Mouse (Mus musculus): Measurements from ENCODE around the gene Kdm6b. TPM values are rescaled to one million over a fixed set of nuclear protein-coding genes. Genes with fewer than 3 reads are reported as not detected.

Kdm6b gene
- 48.4 and 52.8 TPM in 2 replicates for polyA plus RNA-seq (2015; fragmentation: Nextera tagmentation; extraction: Ambion mirVana)

DNA sequence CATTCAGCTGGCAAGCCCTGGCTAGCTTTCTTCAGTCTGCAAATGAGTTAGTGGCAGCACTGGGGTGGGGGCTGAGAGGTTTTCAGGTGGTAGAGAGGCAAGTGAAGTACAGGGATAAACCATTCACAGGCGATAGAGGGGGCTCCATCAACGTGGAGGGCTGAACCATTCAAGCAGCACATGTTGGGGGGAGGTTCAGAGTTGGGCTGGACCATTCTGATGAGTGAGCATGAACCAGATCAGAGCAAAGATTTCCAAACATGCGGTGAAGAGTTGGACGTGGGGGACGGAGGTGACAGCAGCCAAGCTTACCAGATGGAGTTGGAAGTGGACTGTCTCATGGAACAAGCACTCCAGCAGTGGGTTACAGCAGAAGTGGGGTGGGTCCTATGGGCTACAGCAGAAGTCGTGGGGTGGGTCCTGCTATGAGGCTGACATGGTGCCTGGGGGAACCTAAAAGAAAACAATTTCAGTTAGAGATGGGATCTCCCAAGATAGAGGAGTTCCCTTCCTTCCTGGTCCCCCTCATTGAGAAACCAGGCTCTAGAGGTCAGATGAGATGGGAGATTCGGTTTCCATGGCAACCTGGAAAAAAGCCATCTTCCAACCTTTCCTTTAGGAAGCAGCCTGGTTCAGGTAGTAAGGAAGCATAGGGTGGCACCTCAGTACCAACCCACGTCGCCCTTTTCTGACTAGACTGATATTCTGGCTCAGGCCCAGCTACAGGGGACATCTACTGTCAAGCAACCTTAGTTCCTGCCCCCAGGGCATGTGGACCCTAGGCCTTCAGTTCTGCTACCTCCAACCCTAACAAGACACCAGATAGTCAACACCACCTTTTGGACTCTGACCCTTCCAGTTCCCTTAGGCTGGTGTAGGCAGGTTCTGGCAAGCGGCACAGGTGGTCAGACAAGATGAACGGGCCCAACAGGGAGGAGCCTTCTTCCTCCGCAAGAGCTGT, at the start of gene Kdm6b:
Gene Kdm6b (minus strand): TSS at position 455 of the 961 bp plus-strand sequence.
- peaks cover 61% of the 10 kb centered on the region for H3K4me1 ChIP-seq (replicated peaks; ENCODE audit: control insufficient read depth, insufficient read depth, low read length)
- 26% methylated on average over 12 of the region's 12 CpGs for WGBS
- peak within 1 kb of the TSS; percentile 97 for H3K9ac ChIP-seq (replicated peaks; ENCODE audit: low read depth, low read length)
- H3K9me3 ChIP-seq (ENCODE audit: control insufficient read depth, low read length), result no peaks in the 10 kb centered on the region
- no peak for ATAC-seq
- H3K4me3 ChIP-seq (replicated peaks; ENCODE audit: low read length), result peak within 1 kb of the TSS; percentile 75
- peak within 1 kb of the TSS; percentile 99 for H3K27ac ChIP-seq (ENCODE audit: low read length)
- no peaks in the 10 kb centered on the region for H3K36me3 ChIP-seq (ENCODE audit: control insufficient read depth, insufficient read depth)
- H3K4me2 ChIP-seq (ENCODE audit: low read length), result peak within 1 kb of the TSS; percentile 96
- no peaks in the 10 kb centered on the region for H3K27me3 ChIP-seq (replicated peaks; ENCODE audit: control insufficient read depth, insufficient read depth, low read length)

DNA sequence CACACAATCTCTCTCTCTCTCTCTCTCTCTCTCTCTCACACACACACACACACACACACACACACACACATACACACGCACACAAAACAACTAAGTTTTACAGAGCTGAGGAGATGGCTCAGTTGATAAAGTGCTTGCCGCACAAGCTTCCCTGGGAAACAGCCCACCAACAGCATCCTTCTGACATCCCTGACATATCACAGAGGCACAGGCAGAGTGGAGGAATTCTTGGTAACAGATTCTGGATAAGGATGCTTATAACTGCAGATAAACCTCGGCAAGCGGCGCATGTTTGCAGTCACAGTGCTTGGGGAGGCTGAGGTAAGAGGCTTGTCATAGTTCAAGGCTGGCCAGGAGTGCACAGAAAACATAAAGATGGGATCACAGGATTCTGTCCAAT, 48.1 kb upstream of the Kdm6b start:
- H3K27me3 ChIP-seq (replicated peaks; ENCODE audit: control insufficient read depth, insufficient read depth, low read length), result no peaks in the 10 kb centered on the region
- no peak overlapping the region for H3K27ac ChIP-seq (ENCODE audit: low read length)
- no peaks in the 10 kb centered on the region for H3K36me3 ChIP-seq (ENCODE audit: control insufficient read depth, insufficient read depth)
- no peak overlapping the region for H3K9ac ChIP-seq (replicated peaks; ENCODE audit: low read depth, low read length)
- no peak overlapping the region for H3K4me3 ChIP-seq (replicated peaks; ENCODE audit: low read length)
- no peak overlapping the region for H3K4me2 ChIP-seq (ENCODE audit: low read length)
- H3K4me1 ChIP-seq (replicated peaks; ENCODE audit: control insufficient read depth, insufficient read depth, low read length), result no peaks in the 10 kb centered on the region
- H3K9me3 ChIP-seq (ENCODE audit: control insufficient read depth, low read length), result no peaks in the 10 kb centered on the region
- ATAC-seq, result no peak
- WGBS, result 81% methylated on average over 5 of the region's 5 CpGs

DNA sequence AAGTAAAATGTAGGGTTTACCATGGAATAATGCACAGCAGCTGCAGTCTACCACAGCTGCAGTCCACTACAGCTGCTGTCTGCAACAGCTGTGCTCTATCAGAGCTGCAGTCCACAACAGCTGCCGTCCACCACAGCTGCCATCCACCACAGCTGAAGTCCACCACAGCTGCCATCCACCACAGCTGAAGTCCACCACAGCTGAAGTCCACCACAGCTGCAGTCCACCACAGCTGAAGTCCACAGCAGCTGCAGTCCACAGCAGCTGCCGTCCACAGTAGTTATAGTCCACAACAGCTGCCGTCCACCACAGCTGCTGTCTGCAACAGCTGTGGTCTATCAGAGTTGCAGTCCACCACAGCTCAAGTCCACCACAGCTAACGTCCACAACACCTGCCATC, 46.4 kb upstream of the Kdm6b start:
- no peak overlapping the region for H3K4me3 ChIP-seq (replicated peaks; ENCODE audit: low read length)
- no peak overlapping the region for H3K4me2 ChIP-seq (ENCODE audit: low read length)
- H3K9ac ChIP-seq (replicated peaks; ENCODE audit: low read depth, low read length), result no peak overlapping the region
- no peaks in the 10 kb centered on the region for H3K36me3 ChIP-seq (ENCODE audit: control insufficient read depth, insufficient read depth)
- WGBS, result 81% methylated on average over 4 of the region's 4 CpGs
- H3K27me3 ChIP-seq (replicated peaks; ENCODE audit: control insufficient read depth, insufficient read depth, low read length), result no peaks in the 10 kb centered on the region
- no peak overlapping the region for H3K27ac ChIP-seq (ENCODE audit: low read length)
- H3K9me3 ChIP-seq (ENCODE audit: control insufficient read depth, low read length), result no peaks in the 10 kb centered on the region
- H3K4me1 ChIP-seq (replicated peaks; ENCODE audit: control insufficient read depth, insufficient read depth, low read length), result no peaks in the 10 kb centered on the region
- no peak for ATAC-seq

DNA sequence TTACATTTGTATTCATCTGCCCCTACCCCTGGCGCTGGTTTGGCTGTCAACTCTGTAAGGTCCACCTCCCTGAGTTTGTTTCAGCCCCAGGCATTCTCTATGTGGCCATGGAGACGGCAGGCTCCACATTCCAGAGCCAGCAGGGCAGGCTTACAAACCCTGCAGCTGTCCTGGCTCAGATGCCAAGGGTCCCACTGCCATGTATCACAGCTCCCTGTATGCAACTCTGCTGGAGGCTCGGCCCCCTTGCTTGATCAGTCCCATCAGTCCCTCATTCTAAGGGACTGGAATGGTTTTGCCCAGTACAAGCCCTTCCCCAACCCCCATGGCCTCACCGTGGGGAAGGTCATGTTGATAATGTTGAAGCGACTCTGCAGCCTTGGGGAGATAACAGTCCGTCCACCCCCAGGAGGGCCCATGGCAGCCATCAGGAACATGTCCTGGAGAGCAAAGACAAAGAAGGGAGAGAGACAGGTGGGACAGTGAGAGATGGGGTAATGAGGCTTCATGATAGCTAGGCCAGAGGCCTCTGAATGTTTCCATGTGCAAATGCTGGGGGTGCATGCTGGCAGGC, 43.6 kb upstream of the Kdm6b start:
- peak; percentile 73; the same call in 1 of the 2 replicates for ATAC-seq
- no peak overlapping the region for H3K27ac ChIP-seq (ENCODE audit: low read length)
- H3K9ac ChIP-seq (replicated peaks; ENCODE audit: low read depth, low read length), result no peak overlapping the region
- H3K4me2 ChIP-seq (ENCODE audit: low read length), result no peak overlapping the region
- H3K9me3 ChIP-seq (ENCODE audit: control insufficient read depth, low read length), result no peaks in the 10 kb centered on the region
- WGBS, result 31% methylated on average over 6 of the region's 6 CpGs
- no peaks in the 10 kb centered on the region for H3K27me3 ChIP-seq (replicated peaks; ENCODE audit: control insufficient read depth, insufficient read depth, low read length)
- H3K36me3 ChIP-seq (ENCODE audit: control insufficient read depth, insufficient read depth), result no peaks in the 10 kb centered on the region
- H3K4me3 ChIP-seq (replicated peaks; ENCODE audit: low read length), result no peak overlapping the region
- H3K4me1 ChIP-seq (replicated peaks; ENCODE audit: control insufficient read depth, insufficient read depth, low read length), result no peaks in the 10 kb centered on the region

GRCm38 (mm10) chr11:69452114-69452867, 38.8 kb upstream of the Kdm6b start:
- H3K4me3 ChIP-seq (replicated peaks; ENCODE audit: low read length), result no peak overlapping the region
- no peaks in the 10 kb centered on the region for H3K27me3 ChIP-seq (replicated peaks; ENCODE audit: control insufficient read depth, insufficient read depth, low read length)
- H3K4me1 ChIP-seq (replicated peaks; ENCODE audit: control insufficient read depth, insufficient read depth, low read length), result no peaks in the 10 kb centered on the region
- no peak overlapping the region for H3K27ac ChIP-seq (ENCODE audit: low read length)
- no peaks in the 10 kb centered on the region for H3K36me3 ChIP-seq (ENCODE audit: control insufficient read depth, insufficient read depth)
- H3K4me2 ChIP-seq (ENCODE audit: low read length), result no peak overlapping the region
- no peaks in the 10 kb centered on the region for H3K9me3 ChIP-seq (ENCODE audit: control insufficient read depth, low read length)
- WGBS, result 60% methylated on average over 23 of the region's 23 CpGs
- no peak for ATAC-seq
- no peak overlapping the region for H3K9ac ChIP-seq (replicated peaks; ENCODE audit: low read depth, low read length)

DNA sequence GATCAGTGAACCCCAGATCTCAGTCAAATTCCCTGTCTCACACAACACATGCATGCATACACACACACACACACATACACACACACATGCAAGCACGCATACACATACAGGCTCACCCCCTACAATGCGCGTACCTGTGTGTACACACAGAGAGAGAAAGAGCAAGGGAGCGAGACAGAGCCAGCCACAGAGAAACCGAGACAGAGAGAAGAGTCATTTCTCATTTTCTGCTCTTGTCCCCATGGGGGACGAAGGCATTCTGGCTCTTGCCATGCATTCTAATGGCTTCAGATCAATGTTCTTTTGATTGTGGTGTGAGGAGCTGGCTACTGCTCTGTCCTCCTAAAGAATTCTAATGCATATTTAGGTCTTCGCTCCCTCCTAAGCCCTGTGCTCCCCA, 33.8 kb upstream of the Kdm6b start:
- WGBS, result 89% methylated on average over 7 of the region's 7 CpGs

GRCm38 (mm10) chr11:69443328-69443727, 29.9 kb upstream of the Kdm6b start:
- Histone ChIP-seq H3K4me2 (ENCODE audit: low read length) (no peak overlapping the region), H3K27ac (ENCODE audit: low read length) (no peak overlapping the region), H3K9ac (replicated peaks; ENCODE audit: low read depth, low read length) (no peak overlapping the region), H3K9me3 (ENCODE audit: control insufficient read depth, low read length) (no peaks in the 10 kb centered on the region), H3K4me1 (replicated peaks; ENCODE audit: control insufficient read depth, insufficient read depth, low read length) (no peaks in the 10 kb centered on the region), H3K27me3 (replicated peaks; ENCODE audit: control insufficient read depth, insufficient read depth, low read length) (no peaks in the 10 kb centered on the region), H3K36me3 (ENCODE audit: control insufficient read depth, insufficient read depth) (no peaks in the 10 kb centered on the region), H3K4me3 (replicated peaks; ENCODE audit: low read length) (no peak overlapping the region)
- no peak for ATAC-seq
- WGBS, result 61% methylated on average over 5 of the region's 5 CpGs

More for the DNA sequence above, 33.8 kb upstream of the Kdm6b start:
- Histone ChIP-seq H3K4me2 (ENCODE audit: low read length) (no peak overlapping the region), H3K4me1 (replicated peaks; ENCODE audit: control insufficient read depth, insufficient read depth, low read length) (no peaks in the 10 kb centered on the region), H3K27ac (ENCODE audit: low read length) (no peak overlapping the region), H3K36me3 (ENCODE audit: control insufficient read depth, insufficient read depth) (no peaks in the 10 kb centered on the region), H3K27me3 (replicated peaks; ENCODE audit: control insufficient read depth, insufficient read depth, low read length) (no peaks in the 10 kb centered on the region), H3K9ac (replicated peaks; ENCODE audit: low read depth, low read length) (no peak overlapping the region), H3K4me3 (replicated peaks; ENCODE audit: low read length) (no peak overlapping the region), H3K9me3 (ENCODE audit: control insufficient read depth, low read length) (no peaks in the 10 kb centered on the region)
- ATAC-seq, result no peak

DNA sequence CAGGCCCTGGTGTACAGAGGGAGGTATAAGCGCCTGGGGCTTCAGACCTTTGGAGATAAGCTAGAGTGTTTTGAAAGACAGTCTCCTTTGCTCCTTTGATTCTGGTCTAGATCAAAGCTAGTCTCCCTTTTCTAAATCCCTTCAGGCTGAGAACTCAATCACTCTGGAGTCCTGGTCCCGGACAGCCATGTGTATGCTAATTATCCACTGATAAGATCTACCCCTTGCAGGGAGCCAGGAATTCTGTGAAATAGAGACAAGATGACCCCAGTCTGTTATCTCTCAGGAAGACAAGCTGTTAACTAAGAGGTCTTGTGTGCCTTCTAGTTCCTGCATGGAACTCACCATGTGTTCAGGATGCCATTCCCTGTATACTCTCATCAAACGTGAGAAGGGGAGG, 23.8 kb upstream of the Kdm6b start:
- H3K36me3 ChIP-seq (ENCODE audit: control insufficient read depth, insufficient read depth), result no peaks in the 10 kb centered on the region
- ATAC-seq, result no peak
- WGBS, result 55% methylated on average over 3 of the region's 3 CpGs
- peaks cover 2% of the 10 kb centered on the region for H3K4me1 ChIP-seq (replicated peaks; ENCODE audit: control insufficient read depth, insufficient read depth, low read length)
- H3K27ac ChIP-seq (ENCODE audit: low read length), result no peak overlapping the region
- H3K4me2 ChIP-seq (ENCODE audit: low read length), result no peak overlapping the region
- H3K27me3 ChIP-seq (replicated peaks; ENCODE audit: control insufficient read depth, insufficient read depth, low read length), result no peaks in the 10 kb centered on the region
- no peak overlapping the region for H3K4me3 ChIP-seq (replicated peaks; ENCODE audit: low read length)
- no peaks in the 10 kb centered on the region for H3K9me3 ChIP-seq (ENCODE audit: control insufficient read depth, low read length)
- H3K9ac ChIP-seq (replicated peaks; ENCODE audit: low read depth, low read length), result no peak overlapping the region

DNA sequence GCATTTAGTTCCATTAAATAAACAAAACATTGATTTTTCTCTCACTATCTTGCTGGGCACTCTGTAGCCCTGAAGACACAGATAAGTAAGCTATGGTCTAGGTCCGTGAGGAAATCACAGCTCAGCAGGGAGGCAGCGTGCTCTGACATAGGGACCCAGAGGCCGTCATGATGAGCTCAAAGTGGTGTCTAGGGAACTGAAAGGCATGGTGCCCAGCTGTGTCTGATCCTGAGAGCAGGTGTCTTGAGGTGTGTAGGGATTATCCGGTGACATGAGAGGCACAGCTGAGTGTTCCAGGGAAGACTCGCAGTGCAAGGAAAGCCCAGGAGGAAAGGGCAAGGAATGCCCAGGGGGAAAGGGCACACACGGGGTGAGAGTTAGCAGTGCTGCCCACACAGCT, 19.7 kb upstream of the Kdm6b start:
- Histone ChIP-seq H3K4me1 (replicated peaks; ENCODE audit: control insufficient read depth, insufficient read depth, low read length) (peaks cover 4% of the 10 kb centered on the region), H3K27me3 (replicated peaks; ENCODE audit: control insufficient read depth, insufficient read depth, low read length) (no peaks in the 10 kb centered on the region), H3K4me3 (replicated peaks; ENCODE audit: low read length) (no peak overlapping the region), H3K27ac (ENCODE audit: low read length) (no peak overlapping the region), H3K9me3 (ENCODE audit: control insufficient read depth, low read length) (no peaks in the 10 kb centered on the region), H3K9ac (replicated peaks; ENCODE audit: low read depth, low read length) (no peak overlapping the region), H3K4me2 (ENCODE audit: low read length) (no peak overlapping the region), H3K36me3 (ENCODE audit: control insufficient read depth, insufficient read depth) (no peaks in the 10 kb centered on the region)
- no peak for ATAC-seq
- WGBS, result 67% methylated on average over 6 of the region's 6 CpGs

Data from forebrain, embryonic 16.5 days (tissue).